Mouse (Mus musculus): ENCODE measurements around the gene Fto. TPM values are rescaled to one million over a fixed set of nuclear protein-coding genes. Genes with fewer than 3 reads are reported as not detected.

Gene Fto
- polyA plus RNA-seq, 1 experiment: 11.9 TPM

DNA sequence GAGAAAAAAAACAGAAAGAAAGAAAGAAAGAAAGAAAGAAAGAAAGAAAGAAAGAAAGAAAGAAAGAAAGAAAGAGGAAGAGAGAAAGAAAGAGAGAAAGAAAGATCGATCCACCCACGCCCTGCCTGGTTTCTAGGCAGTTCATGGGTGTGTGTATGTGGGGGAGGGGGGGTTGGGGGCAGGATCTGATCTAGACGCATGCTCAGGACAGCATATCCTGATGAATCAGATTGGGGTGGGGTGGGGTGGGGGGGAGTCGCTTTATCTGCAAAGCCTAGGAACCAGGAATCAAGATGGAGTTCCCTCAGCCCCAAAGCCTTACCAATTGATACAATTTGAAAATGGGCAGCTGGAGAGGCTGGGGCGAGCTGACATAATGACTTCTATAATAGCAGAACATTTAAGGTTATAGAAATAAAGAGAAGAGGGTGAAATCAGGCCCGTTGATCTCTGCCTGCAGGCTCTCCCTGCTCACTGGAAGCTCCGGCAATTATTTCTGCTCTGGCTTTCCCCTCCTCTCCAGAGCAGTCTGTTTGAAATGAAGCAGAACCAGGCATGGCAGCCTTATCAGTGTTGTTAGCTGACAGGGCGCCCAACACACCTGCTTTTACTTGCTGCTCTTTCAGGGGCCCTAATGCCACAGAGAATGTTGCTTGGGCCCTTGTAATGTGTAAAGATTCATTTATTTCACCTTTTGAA lies 402.2 kb downstream of the Fto start:
- 68% methylated on average over 8 of the region's 8 CpGs for WGBS
- no peak for TF ChIP-seq CTCF (IDR thresholded peaks at IDR 0.05; ENCODE audit: extremely low read depth, insufficient read depth, insufficient read length, insufficient replicate concordance)
- TF ChIP-seq POLR2A (IDR thresholded peaks at IDR 0.05; ENCODE audit: low read depth, low read length): no peak
- DNase-seq (ENCODE audit: low read depth in 1 of 2, low spot score in 2 of 2): no peak
- Histone ChIP-seq H3K4me3 (ENCODE audit: extremely low read depth, insufficient read depth, insufficient read length) (no peak overlapping the region), H3K36me3 (ENCODE audit: control insufficient read depth, insufficient read depth, low read length) (no peaks in the 10 kb centered on the region), H3K4me1 (ENCODE audit: control insufficient read depth, insufficient read depth, insufficient read length) (no peaks in the 10 kb centered on the region), H3K27me3 (ENCODE audit: control insufficient read depth, insufficient read depth, low read length) (peaks cover 4% of the 10 kb centered on the region; the same call in 1 of the 2 replicates), H3K27ac (ENCODE audit: insufficient read depth, low read length) (no peak overlapping the region)

Other genes starting within 250 kb of the Fto start
- 19.6 and 21.5 TPM in 2 replicates for gene Rbl2, start 243.5 kb upstream of the Fto start, polyA plus RNA-seq (2012; rRNA removed)
- gene Aktip, start 113.5 kb upstream of the Fto start, polyA plus RNA-seq (2012; rRNA removed): 8.3 and 9.6 TPM in 2 replicates
- 0.27 and 0.30 TPM in 2 replicates for gene Rpgrip1l, start 263 bp upstream of the Fto start, polyA plus RNA-seq (2012; rRNA removed)